Mouse (Mus musculus): ENCODE measurements around the gene Rnf130.

GRCm38 (mm10) chr11:50002853-50003252 lies 22.3 kb upstream of the Rnf130 start:
- TF ChIP-seq CTCF (IDR thresholded peaks at IDR 0.05; ENCODE audit: low read depth) = no peak
- TF ChIP-seq EP300 (IDR thresholded peaks at IDR 0.05; ENCODE audit: low read depth) = no peak
